Mouse (Mus musculus) ES-Bruce4 (cell line): Measurements from ENCODE around the gene Frmd8. TPM values are rescaled to one million over a fixed set of nuclear protein-coding genes. Genes with fewer than 3 reads are reported as not detected.

Experiments
- H3K27ac ChIP-seq: 2 replicates; pipeline ENCODE4 v1.5.1; 2012; ENCODE audit warnings: low read length, inconsistent platforms; ENCODE audit not compliant: insufficient read depth
- H3K27me3 ChIP-seq: 2 replicates; pipeline ENCODE4 v1.6.1; 2012; ENCODE audit warnings: mild to moderate bottlenecking, low read length, inconsistent platforms; ENCODE audit not compliant: control insufficient read depth, poor library complexity, insufficient read depth, severe bottlenecking
- H3K36me3 ChIP-seq: 2 replicates; pipeline ENCODE4 v1.6.1; 2012; ENCODE audit warnings: inconsistent platforms, mild to moderate bottlenecking, low read length, moderate library complexity; ENCODE audit not compliant: control insufficient read depth, poor library complexity, insufficient read depth, severe bottlenecking
- H3K4me1 ChIP-seq: one replicate; pipeline ENCODE4 v1.8.1; 2011; ENCODE audit warnings: low read length; ENCODE audit not compliant: control insufficient read depth, insufficient read depth
- H3K4me3 ChIP-seq: 2 replicates; pipeline ENCODE4 v1.5.1; 2011; ENCODE audit warnings: low read depth, mild to moderate bottlenecking, low read length
- H3K9ac ChIP-seq: 2 replicates; pipeline ENCODE4 v1.6.1; 2012; ENCODE audit warnings: low read depth, mild to moderate bottlenecking, inconsistent platforms; ENCODE audit not compliant: poor library complexity, severe bottlenecking
- H3K9me3 ChIP-seq: replicated peaks from 2 replicates; pipeline ENCODE4 v1.6.1; 2012; ENCODE audit warnings: mild to moderate bottlenecking, low read length, inconsistent platforms; ENCODE audit not compliant: control insufficient read depth, poor library complexity, insufficient read depth, severe bottlenecking
- CTCF ChIP-seq: IDR thresholded peaks from one replicate; pipeline ENCODE4 v1.8.1; 2011; ENCODE audit warnings: low read depth, low read length
- EP300 ChIP-seq: IDR thresholded peaks from 2 replicates; pipeline ENCODE4 v1.6.1; 2011; ENCODE audit warnings: low read depth, low read length; ENCODE audit not compliant: insufficient read depth
- POLR2A ChIP-seq: IDR thresholded peaks from one replicate; pipeline ENCODE4 v1.8.1; 2011; ENCODE audit warnings: low read length; ENCODE audit not compliant: insufficient read depth
- polyA plus RNA-seq: library from polyadenylated mRNA; stranded (reverse); fragments of >200 nt; gene quantifications from 2 replicates; pipeline ENCODE4 v1.2.4, GENCODE M21; 2011; ENCODE audit warnings: low read depth; ENCODE audit not compliant: missing spikeins, insufficient read depth, insufficient read length

The Frmd8 gene
- polyA plus RNA-seq, 1 experiment: 26.3 TPM

DNA sequence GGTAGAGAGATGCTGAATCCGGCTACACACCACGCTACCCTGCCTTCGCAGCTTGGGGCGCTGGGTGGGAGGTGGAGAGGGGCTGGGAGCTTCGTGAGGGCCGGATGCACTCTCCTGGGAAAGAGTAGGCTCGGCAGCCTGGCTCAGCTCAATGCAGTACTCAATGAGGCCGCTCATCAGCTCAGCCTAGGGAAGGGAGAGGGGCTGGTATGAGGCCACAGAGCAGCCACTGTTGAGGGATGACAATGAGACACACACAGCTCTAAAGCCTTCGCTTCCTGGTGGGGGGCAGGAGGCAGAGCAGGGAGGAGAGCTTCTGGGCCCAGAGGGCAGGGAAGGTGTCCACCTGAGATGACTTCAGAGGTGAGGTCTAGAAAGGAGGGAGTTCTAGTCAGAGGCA is 18.5 kb downstream of the Frmd8 start:
- H3K4me1 ChIP-seq: no peaks in the 10 kb centered on the region
- no peak overlapping the region for H3K9ac ChIP-seq
- no peaks in the 10 kb centered on the region for H3K27me3 ChIP-seq
- TF ChIP-seq POLR2A: no peak
- no peak for TF ChIP-seq EP300
- TF ChIP-seq CTCF: no peak
- H3K4me3 ChIP-seq: no peak overlapping the region
- H3K9me3 ChIP-seq: no peaks in the 10 kb centered on the region
- peaks cover 8% of the 10 kb centered on the region; the same call in 1 of the 2 replicates for H3K36me3 ChIP-seq
- no peak overlapping the region for H3K27ac ChIP-seq

DNA sequence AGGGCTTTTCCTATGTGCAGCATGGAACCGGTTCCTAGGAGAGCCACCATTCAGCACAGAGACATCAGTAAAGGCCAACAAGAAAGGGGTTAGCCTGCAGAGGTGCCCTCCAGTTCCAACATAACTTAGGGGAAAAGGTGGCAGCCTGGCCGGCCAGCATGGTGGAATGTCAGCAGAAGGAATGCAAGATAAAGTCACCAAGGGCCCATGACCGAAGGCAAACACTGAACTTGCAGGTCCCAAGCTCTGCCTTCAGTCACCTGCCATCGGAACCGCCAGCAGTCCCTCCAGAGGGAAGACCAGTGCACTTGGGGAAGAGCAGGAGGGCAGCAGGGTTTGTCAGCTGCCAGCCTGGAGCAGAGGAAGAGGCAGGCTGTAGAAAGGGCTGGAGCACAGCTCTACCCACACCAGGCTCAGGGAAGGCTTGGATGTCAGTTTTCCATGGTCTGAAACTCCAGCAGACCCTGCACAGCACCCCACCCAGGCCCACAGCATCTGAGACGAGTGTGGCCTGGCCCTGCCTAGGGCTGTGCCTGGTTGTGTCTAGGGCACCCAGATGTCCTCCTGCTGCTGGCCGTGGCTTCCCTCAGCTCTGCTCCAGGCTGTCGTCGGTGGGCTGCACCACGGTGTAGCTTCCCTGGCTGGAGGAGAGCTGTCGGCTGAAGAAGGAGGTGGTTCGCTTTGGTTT is 22.9 kb downstream of the Frmd8 start:
- Histone ChIP-seq H3K9ac (no peak overlapping the region), H3K4me3 (no peak overlapping the region), H3K9me3 (no peaks in the 10 kb centered on the region), H3K27me3 (no peaks in the 10 kb centered on the region), H3K4me1 (no peaks in the 10 kb centered on the region), H3K27ac (peak overlapping the region; percentile 57), H3K36me3 (peaks cover 4% of the 10 kb centered on the region; the same call in 1 of the 2 replicates)
- TF ChIP-seq EP300 (no peak), CTCF (no peak), POLR2A (no peak)

DNA sequence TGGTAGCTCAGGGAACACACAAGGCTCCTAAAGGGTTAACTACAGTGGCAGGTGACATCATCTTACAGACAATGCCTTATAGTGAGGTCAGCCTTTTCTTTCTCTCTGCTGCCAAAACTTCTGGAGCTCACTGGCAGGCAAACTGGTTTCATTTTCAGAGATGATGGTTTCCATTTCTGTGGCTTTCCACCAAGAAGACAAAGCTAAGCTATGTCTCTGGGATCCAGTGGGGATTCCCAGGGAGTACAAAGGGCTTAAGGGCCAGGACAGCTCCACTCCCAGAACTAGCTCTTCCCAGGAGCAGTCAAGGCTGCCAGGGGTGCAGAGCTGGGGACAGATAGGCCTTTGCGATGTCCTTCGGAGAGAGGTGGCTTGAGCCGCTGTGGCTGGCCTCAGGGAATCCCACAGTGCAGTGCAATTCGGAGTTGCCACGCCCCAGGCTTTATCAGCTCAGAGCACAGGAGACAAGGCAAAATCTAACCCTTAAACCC is 23.5 kb downstream of the Frmd8 start:
- Histone ChIP-seq H3K9ac (no peak overlapping the region), H3K27ac (peak overlapping the region; percentile 57), H3K36me3 (peaks cover 4% of the 10 kb centered on the region; the same call in 1 of the 2 replicates), H3K27me3 (no peaks in the 10 kb centered on the region), H3K4me1 (no peaks in the 10 kb centered on the region), H3K9me3 (no peaks in the 10 kb centered on the region), H3K4me3 (no peak overlapping the region)
- TF ChIP-seq POLR2A: no peak
- no peak for TF ChIP-seq CTCF
- no peak for TF ChIP-seq EP300

DNA sequence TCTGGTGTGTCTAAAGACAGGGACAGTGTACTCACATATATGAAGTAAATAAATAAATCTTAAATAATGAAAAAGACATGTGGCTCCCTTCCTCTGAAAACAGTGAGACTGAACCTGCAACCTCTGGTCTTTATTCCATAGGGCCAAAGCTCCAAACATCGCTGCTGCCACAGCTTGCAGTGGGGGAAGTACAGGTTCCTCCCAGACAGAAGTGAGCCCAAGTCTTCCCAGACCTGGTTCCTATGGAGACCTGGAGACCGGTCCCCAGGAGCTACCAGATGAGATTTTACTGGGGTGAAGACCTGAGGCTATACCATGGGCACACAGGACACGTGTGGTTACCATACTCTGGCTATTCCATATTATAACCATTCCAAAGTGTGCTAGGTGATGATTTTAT is 24.2 kb downstream of the Frmd8 start:
- TF ChIP-seq CTCF (no peak), POLR2A (no peak), EP300 (no peak)
- Histone ChIP-seq H3K9ac (peak overlapping the region; percentile 48), H3K9me3 (no peaks in the 10 kb centered on the region), H3K36me3 (no peaks in the 10 kb centered on the region), H3K27ac (peak overlapping the region; percentile 66; the same call in 1 of the 2 replicates), H3K4me1 (no peaks in the 10 kb centered on the region), H3K27me3 (no peaks in the 10 kb centered on the region), H3K4me3 (no peak overlapping the region)

DNA sequence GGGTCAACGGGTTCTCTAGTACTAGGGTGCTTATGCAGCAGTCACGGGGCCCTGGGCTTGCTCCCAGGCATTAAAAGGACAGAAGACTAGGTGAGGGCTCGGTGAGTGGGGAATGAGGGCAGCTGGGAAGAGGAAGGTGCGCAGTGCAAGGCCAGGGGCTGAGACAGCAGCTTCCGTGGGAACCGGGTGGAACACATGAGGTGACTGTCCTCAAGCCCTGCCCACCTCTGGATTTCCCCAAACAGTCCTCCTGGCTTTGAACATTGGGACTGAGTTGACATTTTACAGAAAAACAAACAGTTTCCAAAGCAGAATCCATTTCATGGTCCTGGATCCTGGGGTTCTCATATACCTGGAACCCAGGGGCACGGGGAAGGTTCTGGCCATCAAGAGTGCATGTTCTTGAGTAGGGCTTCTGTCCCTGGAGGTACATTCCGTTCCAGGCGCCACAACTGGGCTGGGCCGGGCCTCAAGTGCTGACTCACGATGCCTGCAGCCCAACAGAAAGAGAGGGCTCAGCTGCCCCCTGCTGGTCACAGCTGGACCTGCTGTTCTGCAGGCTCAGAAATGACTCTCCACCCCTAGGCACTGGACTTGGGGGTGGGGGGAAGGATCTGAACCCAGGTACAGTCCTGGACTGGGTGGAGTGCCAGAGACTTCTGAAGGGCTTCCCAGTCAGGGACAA is 25.1 kb downstream of the Frmd8 start:
- no peaks in the 10 kb centered on the region for H3K9me3 ChIP-seq
- TF ChIP-seq POLR2A (no peak), EP300 (peak; percentile 98), CTCF (peak; percentile 94)
- H3K27me3 ChIP-seq: no peaks in the 10 kb centered on the region
- peak overlapping the region; percentile 68 for H3K9ac ChIP-seq
- peak overlapping the region; percentile 98 for H3K27ac ChIP-seq
- H3K4me1 ChIP-seq: no peaks in the 10 kb centered on the region
- H3K4me3 ChIP-seq: peak overlapping the region; percentile 19
- H3K36me3 ChIP-seq: no peaks in the 10 kb centered on the region

DNA sequence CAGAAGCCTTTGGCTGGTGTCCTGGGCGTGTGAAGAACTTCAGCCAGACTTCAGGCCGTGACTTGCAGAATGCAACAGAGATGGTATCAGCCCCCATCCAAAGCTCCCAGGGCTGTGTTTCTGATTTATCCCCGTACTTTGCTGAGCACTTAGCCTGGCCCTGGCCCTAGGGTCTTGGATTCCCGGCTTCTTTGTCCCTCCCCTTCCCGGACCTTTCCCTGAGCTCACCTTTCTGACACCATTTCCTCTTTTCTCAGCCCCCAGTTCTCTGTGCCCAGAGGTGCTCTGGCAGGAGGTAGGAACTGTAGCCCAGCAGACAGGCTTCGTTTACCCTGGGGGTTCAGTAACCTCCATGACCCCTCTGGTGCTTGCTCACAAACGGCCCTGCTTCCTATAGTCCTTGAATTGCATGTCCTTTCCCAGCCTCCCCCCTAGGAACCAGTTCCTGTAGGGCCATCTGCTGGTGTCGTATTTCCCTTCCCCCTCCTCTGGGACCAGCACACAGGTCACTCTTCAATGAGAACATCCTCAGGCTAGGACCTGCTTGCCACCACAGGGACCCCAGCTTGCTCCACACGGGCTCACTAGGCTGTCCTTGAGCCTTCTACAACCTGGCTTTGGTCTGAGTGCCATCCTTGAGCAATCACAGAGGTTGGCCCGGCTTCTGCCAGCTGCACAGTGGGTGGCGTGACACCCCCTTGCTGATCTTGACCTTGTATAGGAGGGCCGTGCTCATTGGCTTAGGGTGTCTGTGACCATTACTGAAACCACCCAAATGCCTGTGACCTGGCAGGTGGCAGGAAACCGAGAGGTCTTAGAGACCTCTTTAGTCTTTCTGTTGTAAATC is 26.0 kb downstream of the Frmd8 start:
- Histone ChIP-seq H3K4me3 (peak overlapping the region; percentile 64), H3K4me1 (no peaks in the 10 kb centered on the region), H3K9me3 (no peaks in the 10 kb centered on the region), H3K27ac (peak overlapping the region; percentile 98), H3K27me3 (no peaks in the 10 kb centered on the region), H3K36me3 (no peaks in the 10 kb centered on the region), H3K9ac (peak overlapping the region; percentile 68)
- TF ChIP-seq EP300 (peak; percentile 99), POLR2A (no peak), CTCF (no peak)
